Mouse (Mus musculus): ENCODE results near the gene Gcnt2. TPM values are rescaled to one million over a fixed set of nuclear protein-coding genes. Genes with fewer than 3 reads are reported as not detected.
A peak's percentile ranks its signal among the peaks of the same experiment; 100 is the strongest.
"Not testable (repeated sequence)": the region's sequence is repeated elsewhere in the genome, so short reads cannot be mapped to it uniquely, and the experiment has no call there.

The Gcnt2 gene
- total RNA-seq, 2 experiments from 2014 or later: 9.3 to 12.8 TPM

DNA sequence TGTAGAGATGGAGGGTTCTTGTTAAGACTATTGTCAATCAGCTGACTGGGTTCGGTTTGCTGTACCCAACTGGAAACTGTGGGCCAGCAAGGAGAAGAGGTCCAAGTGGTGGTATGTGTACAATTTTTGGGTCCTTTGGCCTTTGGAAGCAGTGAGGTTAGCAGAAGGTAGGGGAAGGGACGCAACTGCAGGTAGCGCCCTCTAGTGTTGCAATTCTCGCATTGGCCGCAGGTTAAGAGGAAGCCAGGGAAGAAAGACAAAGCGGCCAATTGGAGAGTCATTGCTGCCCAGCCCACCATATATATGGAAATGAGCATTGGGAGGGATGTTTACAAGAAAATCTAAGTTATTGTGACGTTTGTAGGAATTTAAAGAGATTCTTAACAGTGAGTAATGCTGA lies 118.1 kb downstream of the Gcnt2 start:
- peak; percentile 55 to 76 for DNase-seq

GRCm38 (mm10) chr13:40978652-40979051 lies 119.1 kb downstream of the Gcnt2 start:
- DNase-seq: no peak

More for the DNA sequence above, 118.1 kb downstream of the Gcnt2 start:
- intact Hi-C loops (cut with DNase I): loop anchor here (2.0 kb wide), 1 partner anchor 193 kb away; no protein-coding TSS in a partner anchor

GRCm38 (mm10) chr13:40979321-40979720 lies 119.8 kb downstream of the Gcnt2 start:
- DNase-seq: peak; percentile 37 to 46
- intact Hi-C loops (cut with DNase I): loop anchor here (1.0 to 2.0 kb wide), 2 partner anchors 133 to 195 kb away; no protein-coding TSS in a partner anchor

More at GRCm38 (mm10) chr13:40978652-40979051, 119.1 kb downstream of the Gcnt2 start:
- intact Hi-C loops (cut with DNase I): loop anchor here (1.0 to 2.0 kb wide), 2 partner anchors 132 to 194 kb away; no protein-coding TSS in a partner anchor

GRCm38 (mm10) chr13:40982759-40983158 lies 123.2 kb downstream of the Gcnt2 start:
- DNase-seq: no peak
- intact Hi-C loops (cut with DNase I): no loop called here

DNA sequence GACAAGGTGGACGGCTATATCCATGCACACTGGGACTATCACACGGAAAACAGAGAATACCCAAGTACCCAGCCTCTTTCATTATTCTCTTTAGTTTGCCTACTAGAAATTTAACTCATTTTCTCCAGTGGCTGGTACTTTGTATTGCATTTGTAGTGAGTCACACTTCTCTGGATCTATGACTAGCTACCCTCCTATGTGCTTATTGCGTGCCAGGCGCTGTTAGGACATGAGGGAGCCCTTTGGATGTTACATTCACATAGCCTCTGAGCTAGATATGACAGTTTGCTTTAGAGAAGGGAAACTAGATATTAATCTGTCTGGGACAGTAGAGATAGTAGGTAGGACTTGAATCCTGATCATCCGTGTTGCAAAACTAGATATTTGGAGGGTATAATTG lies 126.5 kb downstream of the Gcnt2 start:
- intact Hi-C loops (cut with DNase I): no loop called here
- no peak for DNase-seq

DNA sequence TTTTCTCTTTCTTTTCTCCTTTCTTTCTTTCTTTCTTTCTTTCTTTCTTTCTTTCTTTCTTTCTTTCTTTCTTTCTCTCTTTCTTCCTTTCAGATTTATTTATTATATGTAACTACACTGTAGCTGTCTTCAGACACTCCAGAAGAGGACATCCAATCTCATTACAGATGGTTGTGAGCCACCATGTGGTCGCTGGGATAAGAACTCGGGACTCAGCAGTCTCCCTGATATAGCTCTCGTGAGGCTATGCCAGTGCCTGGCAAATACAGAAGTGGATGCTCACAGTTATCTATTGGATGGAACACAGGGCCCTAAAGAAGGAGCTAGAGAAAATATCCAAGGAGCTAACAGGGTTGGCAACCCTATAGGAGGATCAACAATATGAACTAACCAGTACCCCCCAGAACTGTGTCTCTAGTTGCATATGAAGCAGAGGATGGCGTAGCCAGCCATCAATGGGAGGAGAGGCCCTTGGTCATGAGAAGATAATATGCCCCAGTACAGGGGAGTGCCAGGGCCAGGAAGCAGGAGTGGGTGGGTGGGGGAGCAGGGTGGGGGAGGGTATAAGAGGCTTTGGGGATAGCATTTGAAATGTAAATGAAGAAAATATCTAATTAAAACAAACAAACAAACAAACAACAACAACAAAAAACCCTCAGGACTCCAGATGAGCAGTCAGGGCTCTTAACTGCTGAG lies 128.2 kb downstream of the Gcnt2 start:
- DNase-seq; intact Hi-C loops (cut with DNase I): not testable (repeated sequence)

DNA sequence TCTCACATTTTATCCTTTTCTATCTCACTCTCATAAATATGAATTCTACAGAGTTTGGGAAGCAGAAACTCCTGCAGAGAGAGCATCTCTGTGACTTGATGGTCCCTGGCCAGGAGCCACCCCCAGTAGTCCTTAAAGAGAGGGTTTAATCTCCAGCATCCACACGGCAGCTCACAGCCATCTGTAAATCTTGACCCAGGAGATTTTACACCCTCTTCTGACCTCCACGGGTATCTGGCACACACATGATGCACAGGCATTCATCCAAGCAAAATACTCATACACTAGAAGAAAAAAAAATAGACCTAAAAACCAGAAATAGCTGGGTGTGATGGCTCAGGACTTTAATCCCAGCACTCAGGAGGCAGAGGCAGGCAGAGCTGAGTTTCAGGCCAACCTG lies 128.9 kb downstream of the Gcnt2 start:
- intact Hi-C loops (cut with DNase I): no loop called here

DNA sequence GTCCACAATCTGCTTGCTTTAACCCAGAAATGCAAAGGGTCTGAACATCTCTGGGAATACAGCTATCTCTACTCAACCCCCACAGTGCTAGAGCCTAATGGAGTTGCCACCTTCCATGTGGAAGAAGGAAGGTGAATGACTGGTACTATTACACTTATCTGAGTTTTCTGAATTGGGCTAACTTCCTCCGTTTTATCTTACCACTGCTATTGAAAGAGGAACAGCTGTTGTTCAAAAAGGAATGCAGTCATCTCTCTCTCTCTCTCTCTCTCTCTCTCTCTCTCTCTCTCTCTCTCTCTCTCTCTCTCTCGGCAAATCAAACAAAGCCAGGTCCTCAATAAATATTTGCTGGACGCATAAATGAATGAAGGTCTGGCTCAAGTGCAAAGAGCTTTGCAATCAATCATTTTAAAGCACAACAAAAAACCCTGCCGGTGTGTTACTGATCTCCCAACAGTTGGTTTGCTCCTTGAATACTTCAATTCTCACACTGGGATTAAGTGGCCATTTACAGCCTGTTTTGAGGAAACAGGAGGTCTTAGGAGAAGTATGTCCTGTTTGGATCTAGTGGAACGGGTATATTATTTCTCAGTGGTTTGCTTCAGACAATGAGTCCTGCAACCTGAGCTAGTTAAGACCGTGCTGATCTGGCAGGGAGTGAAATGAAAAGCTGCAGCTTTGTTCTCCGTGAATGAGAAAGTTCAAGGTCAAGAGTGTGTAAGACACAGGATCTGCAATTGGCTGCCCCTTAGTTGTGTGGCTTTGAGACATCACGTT lies 135.1 kb downstream of the Gcnt2 start:
- DNase-seq: no peak
- intact Hi-C loops (cut with DNase I): no loop called here

More for the DNA sequence above, 128.9 kb downstream of the Gcnt2 start:
- DNase-seq: no peak

- intact Hi-C loops (cut with DNase I): not testable (repeated sequence)
Measured at GRCm38 (mm10) chr13:40998537-40998936, 139.0 kb downstream of the Gcnt2 start.

GRCm38 (mm10) chr13:41000140-41000925 lies 140.8 kb downstream of the Gcnt2 start:
- intact Hi-C loops (cut with DNase I): loop anchor here (5.0 kb wide), 2 partner anchors 158 to 218 kb away; no protein-coding TSS in a partner anchor
- peak; percentile 52 to 71 for DNase-seq

More at GRCm38 (mm10) chr13:40998537-40998936, 139.0 kb downstream of the Gcnt2 start:
- DNase-seq: not testable (repeated sequence)

GRCm38 (mm10) chr13:41000926-41001639 lies 141.5 kb downstream of the Gcnt2 start, which contains the start of gene Pak1ip1:
Pak1ip1 (plus strand) TSS chr13:41001023.
- peak; percentile 94 to 95 for DNase-seq
- intact Hi-C loops (cut with DNase I): loop anchor here (5.0 kb wide), 2 partner anchors 159 to 219 kb away; no protein-coding TSS in a partner anchor

- intact Hi-C loops (cut with DNase I): loop anchor here (5.0 kb wide), 2 partner anchors 160 to 220 kb away; no protein-coding TSS in a partner anchor
- no peak for DNase-seq
Measured at GRCm38 (mm10) chr13:41002001-41002400, 142.4 kb downstream of the Gcnt2 start.

- DNase-seq: no peak
- intact Hi-C loops (cut with DNase I): no loop called here
Measured at GRCm38 (mm10) chr13:41006244-41006643, 146.7 kb downstream of the Gcnt2 start.

GRCm38 (mm10) chr13:41008271-41008670 lies 148.7 kb downstream of the Gcnt2 start:
- DNase-seq: no peak
- intact Hi-C loops (cut with DNase I): no loop called here

DNA sequence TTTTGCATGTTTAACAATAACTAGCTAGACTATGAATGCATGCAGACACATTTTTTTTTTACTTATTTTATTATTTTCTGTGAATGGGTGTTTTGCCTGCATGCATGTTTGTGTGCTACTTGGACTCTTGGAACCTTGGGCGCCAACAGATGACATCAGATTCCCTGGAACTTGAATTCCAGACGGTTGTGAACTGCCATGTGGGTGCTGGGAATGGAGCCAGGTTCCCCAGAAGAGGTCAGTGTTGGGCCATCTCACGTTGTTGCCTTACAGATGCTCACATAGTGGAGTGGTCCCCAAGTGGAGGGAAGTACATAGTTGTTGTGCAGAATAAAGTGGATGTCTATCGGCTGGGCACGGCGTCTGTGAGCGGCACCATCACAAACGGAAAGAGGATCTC lies 149.4 kb downstream of the Gcnt2 start:
- no peak for DNase-seq
- intact Hi-C loops (cut with DNase I): no loop called here

Small RNA genes within 50 kb of the gene (microRNA-seq; reads per million reads assigned to microRNA genes)
- 0 reads per million in 2 experiments for gene Mir5124a

Other genes with a start within 250 kb of the Gcnt2 start
- under 1 TPM; 0.22 TPM for gene Tfap2a, start 121.4 kb upstream of the Gcnt2 start, total RNA-seq (2021)
- gene Pak1ip1, start 141.3 kb downstream of the Gcnt2 start, total RNA-seq (2021): 10 to 100 TPM; 30.2 to 33.4 TPM
- 100 to 1,000 TPM; 193 to 203 TPM for gene Tmem14c, start 156.5 kb downstream of the Gcnt2 start, total RNA-seq (2021)
- not detected for gene Mak, start 220.0 kb downstream of the Gcnt2 start, total RNA-seq (2021)

Data from heart, postnatal 10 days (tissue).